Mouse (Mus musculus): ENCODE data around the gene Il33. TPM values are rescaled to one million over a fixed set of nuclear protein-coding genes. Genes with fewer than 3 reads are reported as not detected.
"Not testable (repeated sequence)": the region's sequence is repeated elsewhere in the genome, so short reads cannot be mapped to it uniquely, and the experiment has no call there.

The Il33 gene
- polyA plus RNA-seq, 2 experiments = 2.7 TPM

DNA sequence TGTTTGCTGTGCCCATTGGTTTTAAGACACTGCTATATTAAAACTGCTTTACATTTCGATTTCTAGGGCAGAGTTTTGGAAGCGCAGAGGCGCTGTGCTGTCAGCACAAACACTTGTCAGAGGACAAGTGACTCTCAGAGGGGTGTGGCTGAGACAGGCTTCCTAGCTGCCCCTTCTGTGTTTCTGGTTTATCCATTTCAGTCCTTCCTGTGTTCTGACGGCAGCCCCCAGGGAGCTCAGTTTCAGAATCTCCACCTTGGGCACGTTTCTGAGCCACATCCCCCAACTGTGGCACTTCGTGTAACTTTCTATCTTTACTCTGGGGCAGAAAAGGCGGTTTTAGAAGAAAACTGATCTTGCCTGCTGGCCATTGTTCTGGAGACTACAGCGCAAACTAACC is 12.5 kb downstream of the Il33 start:
- WGBS = 56% methylated on average over 8 of the region's 8 CpGs
- H3K27me3 ChIP-seq (ENCODE audit: control insufficient read depth, insufficient read depth, low read length) = no peaks in the 10 kb centered on the region
- H3K4me2 ChIP-seq (replicated peaks; ENCODE audit: low read depth, low read length, severe bottlenecking) = no peak overlapping the region
- no peak overlapping the region for H3K27ac ChIP-seq (replicated peaks; ENCODE audit: low read depth, low read length)
- no peak for ATAC-seq (ENCODE audit: low FRiP score, low read depth)
- peaks cover 2% of the 10 kb centered on the region; the same call in 1 of the 2 replicates for H3K4me1 ChIP-seq (ENCODE audit: control insufficient read depth, insufficient read depth, low read length)
- no peak overlapping the region for H3K4me3 ChIP-seq (replicated peaks; ENCODE audit: low read length)
- H3K36me3 ChIP-seq (ENCODE audit: control insufficient read depth, insufficient read depth, low read length) = no peaks in the 10 kb centered on the region
- no peaks in the 10 kb centered on the region for H3K9me3 ChIP-seq (ENCODE audit: control insufficient read depth, low read length)
- H3K9ac ChIP-seq (ENCODE audit: low read depth, low read length, severe bottlenecking) = no peak overlapping the region
- no peak for DNase-seq (ENCODE audit: low spot score)
- TF ChIP-seq POLR2A (IDR thresholded peaks at IDR 0.05; ENCODE audit: borderline replicate concordance, extremely low read depth, insufficient read depth, insufficient read length) = no peak

GRCm38 (mm10) chr19:29940239-29940638 is 15.3 kb downstream of the Il33 start:
- WGBS = 44% methylated on average over 6 of the region's 6 CpGs
- ATAC-seq (ENCODE audit: low FRiP score, low read depth) (no peak), DNase-seq (ENCODE audit: low spot score) (no peak)

DNA sequence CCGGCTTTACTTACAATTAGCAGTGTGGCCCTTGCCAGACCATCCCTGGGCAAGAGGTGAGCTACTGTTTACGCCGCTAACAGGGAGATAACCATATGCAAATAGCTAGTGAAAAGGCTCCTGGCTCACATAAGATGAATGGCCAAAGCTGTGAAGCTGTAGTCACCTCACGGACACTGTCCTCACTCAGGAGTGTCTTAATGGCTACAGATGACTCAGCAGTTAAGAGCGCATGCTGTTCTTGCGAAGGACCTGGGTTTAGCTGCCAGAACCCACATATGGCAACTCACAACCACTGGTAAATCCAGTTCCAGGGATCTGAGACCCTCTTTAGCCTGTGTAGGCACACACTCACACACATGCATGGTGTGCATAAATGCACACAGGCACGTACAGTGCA is 16.3 kb downstream of the Il33 start:
- DNase-seq (ENCODE audit: low spot score) = no peak
- no peaks in the 10 kb centered on the region for H3K27me3 ChIP-seq (ENCODE audit: control insufficient read depth, insufficient read depth, low read length)
- no peak for ATAC-seq (ENCODE audit: low FRiP score, low read depth)
- H3K9ac ChIP-seq (ENCODE audit: low read depth, low read length, severe bottlenecking) = no peak overlapping the region
- peaks cover 2% of the 10 kb centered on the region; the same call in 1 of the 2 replicates for H3K4me1 ChIP-seq (ENCODE audit: control insufficient read depth, insufficient read depth, low read length)
- H3K4me3 ChIP-seq (replicated peaks; ENCODE audit: low read length) = no peak overlapping the region
- H3K9me3 ChIP-seq (ENCODE audit: control insufficient read depth, low read length) = no peaks in the 10 kb centered on the region
- no peaks in the 10 kb centered on the region for H3K36me3 ChIP-seq (ENCODE audit: control insufficient read depth, insufficient read depth, low read length)
- 67% methylated on average over 7 of the region's 7 CpGs for WGBS
- no peak for TF ChIP-seq POLR2A (IDR thresholded peaks at IDR 0.05; ENCODE audit: borderline replicate concordance, extremely low read depth, insufficient read depth, insufficient read length)
- no peak overlapping the region for H3K27ac ChIP-seq (replicated peaks; ENCODE audit: low read depth, low read length)
- no peak overlapping the region for H3K4me2 ChIP-seq (replicated peaks; ENCODE audit: low read depth, low read length, severe bottlenecking)

More at GRCm38 (mm10) chr19:29940239-29940638, 15.3 kb downstream of the Il33 start:
- TF ChIP-seq POLR2A (IDR thresholded peaks at IDR 0.05; ENCODE audit: borderline replicate concordance, extremely low read depth, insufficient read depth, insufficient read length) = no peak
- no peak overlapping the region for H3K9ac ChIP-seq (ENCODE audit: low read depth, low read length, severe bottlenecking)
- H3K4me2 ChIP-seq (replicated peaks; ENCODE audit: low read depth, low read length, severe bottlenecking) = no peak overlapping the region
- H3K27ac ChIP-seq (replicated peaks; ENCODE audit: low read depth, low read length) = no peak overlapping the region
- H3K4me3 ChIP-seq (replicated peaks; ENCODE audit: low read length) = no peak overlapping the region
- H3K36me3 ChIP-seq (ENCODE audit: control insufficient read depth, insufficient read depth, low read length) = no peaks in the 10 kb centered on the region
- H3K4me1 ChIP-seq (ENCODE audit: control insufficient read depth, insufficient read depth, low read length) = peaks cover 2% of the 10 kb centered on the region; the same call in 1 of the 2 replicates
- no peaks in the 10 kb centered on the region for H3K9me3 ChIP-seq (ENCODE audit: control insufficient read depth, low read length)
- no peaks in the 10 kb centered on the region for H3K27me3 ChIP-seq (ENCODE audit: control insufficient read depth, insufficient read depth, low read length)

GRCm38 (mm10) chr19:29942358-29942757 is 17.4 kb downstream of the Il33 start:
- Histone ChIP-seq H3K4me1 (ENCODE audit: control insufficient read depth, insufficient read depth, low read length) (peaks cover 2% of the 10 kb centered on the region; the same call in 1 of the 2 replicates), H3K4me3 (replicated peaks; ENCODE audit: low read length) (no peak overlapping the region), H3K36me3 (ENCODE audit: control insufficient read depth, insufficient read depth, low read length) (no peaks in the 10 kb centered on the region), H3K9ac (ENCODE audit: low read depth, low read length, severe bottlenecking) (no peak overlapping the region), H3K27me3 (ENCODE audit: control insufficient read depth, insufficient read depth, low read length) (no peaks in the 10 kb centered on the region), H3K27ac (replicated peaks; ENCODE audit: low read depth, low read length) (no peak overlapping the region), H3K4me2 (replicated peaks; ENCODE audit: low read depth, low read length, severe bottlenecking) (no peak overlapping the region), H3K9me3 (ENCODE audit: control insufficient read depth, low read length) (no peaks in the 10 kb centered on the region)
- ATAC-seq (ENCODE audit: low FRiP score, low read depth) (no peak), DNase-seq (ENCODE audit: low spot score) (no peak)
- 84% methylated on average over 6 of the region's 6 CpGs for WGBS
- TF ChIP-seq POLR2A (IDR thresholded peaks at IDR 0.05; ENCODE audit: borderline replicate concordance, extremely low read depth, insufficient read depth, insufficient read length) = no peak

DNA sequence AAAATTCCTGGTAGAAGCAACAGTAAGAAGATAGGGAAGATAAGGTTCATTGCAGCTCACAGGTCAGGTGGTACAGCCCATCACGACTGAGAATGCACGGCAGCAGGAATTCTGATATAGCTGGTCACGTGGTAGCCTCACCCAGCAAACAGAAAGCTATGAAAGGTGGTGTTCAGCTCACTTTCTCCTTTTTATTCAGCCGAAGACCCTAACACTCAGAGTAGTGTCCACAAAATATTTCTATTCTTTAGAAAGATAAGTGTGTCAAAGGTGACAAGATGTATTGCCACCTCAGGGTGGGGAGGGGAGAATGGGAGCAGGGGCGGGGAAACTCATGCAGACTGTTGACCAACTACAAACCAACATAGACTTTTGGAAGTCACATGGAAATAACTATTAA is 19.5 kb downstream of the Il33 start:
- Histone ChIP-seq H3K9me3 (ENCODE audit: control insufficient read depth, low read length) (no peaks in the 10 kb centered on the region), H3K4me2 (replicated peaks; ENCODE audit: low read depth, low read length, severe bottlenecking) (no peak overlapping the region), H3K36me3 (ENCODE audit: control insufficient read depth, insufficient read depth, low read length) (no peaks in the 10 kb centered on the region), H3K9ac (ENCODE audit: low read depth, low read length, severe bottlenecking) (no peak overlapping the region), H3K27me3 (ENCODE audit: control insufficient read depth, insufficient read depth, low read length) (no peaks in the 10 kb centered on the region), H3K4me3 (replicated peaks; ENCODE audit: low read length) (no peak overlapping the region), H3K27ac (replicated peaks; ENCODE audit: low read depth, low read length) (no peak overlapping the region), H3K4me1 (ENCODE audit: control insufficient read depth, insufficient read depth, low read length) (peaks cover 7% of the 10 kb centered on the region; the same call in 1 of the 2 replicates)
- no peak for DNase-seq (ENCODE audit: low spot score)
- no peak for ATAC-seq (ENCODE audit: low FRiP score, low read depth)
- TF ChIP-seq POLR2A (IDR thresholded peaks at IDR 0.05; ENCODE audit: borderline replicate concordance, extremely low read depth, insufficient read depth, insufficient read length) = no peak
- 88% methylated on average over 5 of the region's 5 CpGs for WGBS

DNA sequence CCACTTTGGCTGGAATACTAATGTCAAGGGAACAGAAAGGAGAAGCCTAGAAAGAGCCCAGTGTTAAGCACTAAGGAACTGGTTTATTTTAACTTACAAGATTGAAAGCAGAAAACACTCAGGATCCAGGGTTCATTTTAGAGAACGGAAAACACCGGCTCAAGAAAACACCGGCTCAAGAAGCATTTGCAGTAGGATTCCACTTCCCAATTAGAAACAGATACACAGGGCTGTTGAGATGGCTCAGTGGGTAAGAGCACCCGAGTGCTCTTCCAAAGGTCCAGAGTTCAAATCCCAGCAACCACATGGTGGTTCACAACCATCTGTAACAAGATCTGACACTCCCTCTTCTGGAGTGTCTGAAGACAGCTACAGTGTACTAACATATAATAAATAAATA is 20.0 kb downstream of the Il33 start:
- H3K27me3 ChIP-seq (ENCODE audit: control insufficient read depth, insufficient read depth, low read length); H3K9me3 ChIP-seq (ENCODE audit: control insufficient read depth, low read length); H3K27ac ChIP-seq (replicated peaks; ENCODE audit: low read depth, low read length); H3K36me3 ChIP-seq (ENCODE audit: control insufficient read depth, insufficient read depth, low read length); H3K4me3 ChIP-seq (replicated peaks; ENCODE audit: low read length); ATAC-seq (ENCODE audit: low FRiP score, low read depth); H3K4me2 ChIP-seq (replicated peaks; ENCODE audit: low read depth, low read length, severe bottlenecking); DNase-seq (ENCODE audit: low spot score); H3K4me1 ChIP-seq (ENCODE audit: control insufficient read depth, insufficient read depth, low read length); H3K9ac ChIP-seq (ENCODE audit: low read depth, low read length, severe bottlenecking): not testable (repeated sequence)
- WGBS = 78% methylated on average over 4 of the region's 4 CpGs

Data from limb, embryonic 14.5 days (tissue).